Mouse (Mus musculus) liver, adult 10 weeks (tissue): ENCODE measurements around the gene Hspa5. TPM values are rescaled to one million over a fixed set of nuclear protein-coding genes. Genes with fewer than 3 reads are reported as not detected.

Source experiments
- polyA plus RNA-seq: library from polyadenylated mRNA; stranded (reverse); fragments of 350-450 nt; fragmentation: Illumina TruSeq; extraction: RNeasy Lipid Tissue Mini Kit (QIAGEN cat#74804); gene quantifications from one replicate; pipeline ENCODE4 v1.2.3, GENCODE M21; 2014; ENCODE audit warnings: low read depth, low replicate concordance

Hspa5 gene
- 1,172 TPM for polyA plus RNA-seq

GRCm38 (mm10) chr2:34771368-34772226, at the start of gene Hspa5:
Gene Hspa5, plus strand, starts transcription at chr2:34771970.

GRCm38 (mm10) chr2:34754551-34755358, 17.0 kb upstream of the Hspa5 start, which contains the start of gene Gapvd1:
Gene Gapvd1, minus strand, starts transcription at chr2:34755232.

GRCm38 (mm10) chr2:34799357-34800256, 27.8 kb downstream of the Hspa5 start, which contains the start of gene Rabepk:
Gene Rabepk, minus strand, starts transcription at chr2:34799912.

GRCm38 (mm10) chr2:34825827-34826459, 54.2 kb downstream of the Hspa5 start, which contains the start of gene Fbxw2:
Gene Fbxw2, minus strand, starts transcription at chr2:34826311.

Other genes starting within 250 kb of the Hspa5 start
- 18.0 TPM for gene Gapvd1, start 16.7 kb upstream of the Hspa5 start, polyA plus RNA-seq
- 3.3 TPM for gene Rabepk, start 27.9 kb downstream of the Hspa5 start, polyA plus RNA-seq
- 53.2 TPM for gene Fbxw2, start 54.3 kb downstream of the Hspa5 start, polyA plus RNA-seq
- not detected for gene Gm34653, start 61.0 kb downstream of the Hspa5 start, polyA plus RNA-seq
- gene Cutal, start 102.4 kb downstream of the Hspa5 start, polyA plus RNA-seq = 62.6 TPM
- 31.5 TPM for gene Psmd5, start 103.0 kb downstream of the Hspa5 start, polyA plus RNA-seq
- gene Phf19, start 142.1 kb downstream of the Hspa5 start, polyA plus RNA-seq = not detected
- gene Traf1, start 189.8 kb downstream of the Hspa5 start, polyA plus RNA-seq = 0.21 TPM